Mouse (Mus musculus) liver, adult 10 weeks (tissue): ENCODE data around the gene Lgi4. TPM values are rescaled to one million over a fixed set of nuclear protein-coding genes. Genes with fewer than 3 reads are reported as not detected.

Experiments
- polyA plus RNA-seq: library from polyadenylated mRNA; stranded (reverse); fragments of 350-450 nt; fragmentation: Illumina TruSeq; extraction: RNeasy Lipid Tissue Mini Kit (QIAGEN cat#74804); gene quantifications from one replicate; pipeline ENCODE4 v1.2.3, GENCODE M21; 2014; ENCODE audit warnings: low read depth, low replicate concordance

Gene Lgi4
- not detected for polyA plus RNA-seq

DNA sequence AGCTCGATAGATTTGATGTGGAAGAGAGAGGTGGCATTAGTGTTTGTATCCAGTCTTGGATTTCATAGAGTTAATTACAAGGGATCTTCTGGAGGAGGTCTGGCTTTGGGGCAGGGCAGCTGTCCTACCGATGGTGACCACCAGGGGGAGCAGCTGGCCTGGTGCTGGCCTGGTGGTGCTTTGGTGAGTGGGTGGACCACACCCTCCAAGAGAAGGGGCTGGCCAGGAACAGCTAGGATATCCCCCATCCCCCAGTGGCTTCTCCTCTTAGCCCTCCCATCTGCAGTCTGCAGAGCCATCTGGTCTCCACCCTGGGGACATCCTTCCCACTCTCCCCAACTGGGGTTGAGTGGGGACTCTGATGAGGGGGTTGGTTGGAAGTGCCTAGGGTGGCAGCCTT is at the start of gene Lgi4:
Gene Lgi4, plus strand, starts transcription at position 235 of the 400 bp plus-strand sequence.

DNA sequence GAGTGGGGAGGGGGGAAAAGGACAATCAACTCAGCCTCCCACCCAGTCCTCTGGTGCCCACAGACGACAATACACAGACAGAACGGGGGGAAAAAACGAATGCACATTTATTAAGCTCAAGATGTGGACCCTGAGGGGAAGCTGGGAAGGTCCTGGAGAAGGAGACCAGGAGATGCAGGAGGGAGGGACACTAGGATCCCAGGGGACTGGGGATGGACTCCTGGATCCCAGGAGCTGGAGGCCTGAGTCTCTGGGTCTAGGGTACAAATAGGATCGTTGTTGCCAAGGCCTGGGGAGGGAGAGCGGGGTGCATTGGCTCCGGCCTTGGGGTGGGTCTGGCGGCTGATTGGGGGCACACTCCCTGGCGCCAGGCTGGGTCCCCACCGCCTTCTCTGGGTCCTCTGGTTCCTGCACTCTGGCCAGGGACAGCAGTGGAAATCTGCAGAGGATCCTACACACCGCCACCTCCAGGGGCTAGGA is 16.7 kb upstream of the Lgi4 start, which contains the start of gene Fxyd5:
Gene Fxyd5, minus strand, starts transcription at position 51 of the 480 bp plus-strand sequence.

GRCm38 (mm10) chr7:31051321-31052021 is 7.7 kb upstream of the Lgi4 start, which contains the start of gene Fxyd7:
Gene Fxyd7, minus strand, starts transcription at chr7:31051467.

DNA sequence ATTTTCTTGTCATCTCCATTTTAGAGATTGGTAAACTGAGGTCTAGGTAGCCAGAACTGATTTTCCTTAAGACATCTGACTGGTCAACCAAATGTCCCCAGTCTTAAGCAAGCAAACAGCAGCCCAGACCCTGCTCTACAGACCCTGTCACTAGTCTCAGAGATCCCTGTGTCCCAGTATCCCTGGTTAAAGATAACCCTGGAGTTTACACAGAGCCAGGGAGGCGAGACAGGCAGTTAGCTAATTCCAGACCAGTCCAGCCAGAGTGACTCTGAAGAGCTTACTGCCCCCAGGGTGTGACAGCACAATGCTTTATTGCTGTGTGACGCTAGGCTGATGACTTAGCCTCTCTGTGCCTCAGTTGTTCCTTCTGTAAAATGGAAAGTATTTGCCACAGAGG is 2.1 kb upstream of the Lgi4 start, which contains the start of gene Fxyd1:
Gene Fxyd1, minus strand, starts transcription at position 129 of the 400 bp plus-strand sequence.

DNA sequence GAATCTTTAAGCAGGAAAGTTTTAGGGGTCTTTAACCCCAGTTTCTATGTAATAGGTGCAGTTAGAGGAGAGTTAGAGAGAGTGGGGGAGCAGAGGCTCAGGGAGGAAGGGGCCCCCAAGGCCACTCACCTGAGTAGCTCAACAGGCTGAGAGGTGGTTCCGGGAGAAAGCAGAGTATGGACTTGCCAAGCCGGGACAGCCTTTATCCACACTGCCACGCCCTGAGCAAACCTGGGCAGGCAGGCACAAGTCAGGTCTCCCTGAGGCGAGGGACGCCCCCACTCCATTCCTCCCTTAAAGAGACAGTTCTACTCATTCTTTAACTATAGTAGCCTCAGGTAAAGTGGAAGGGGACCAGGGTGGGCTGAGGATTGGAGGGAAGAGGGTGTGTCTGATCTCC is 17.4 kb downstream of the Lgi4 start, which contains the start of gene Fxyd3:
Gene Fxyd3, minus strand, starts transcription at position 213 of the 400 bp plus-strand sequence.

GRCm38 (mm10) chr7:31115182-31115581 is 56.0 kb downstream of the Lgi4 start, which contains the start of gene Hpn:
Gene Hpn, minus strand, starts transcription at chr7:31115290.

Other genes starting within 250 kb of the Lgi4 start
- gene Ffar2, start 235.6 kb upstream of the Lgi4 start, polyA plus RNA-seq, result not detected
- gene Ffar3, start 203.2 kb upstream of the Lgi4 start, polyA plus RNA-seq, result not detected
- gene Ffar1, start 197.8 kb upstream of the Lgi4 start, polyA plus RNA-seq, result not detected
- gene Cd22, start 179.0 kb upstream of the Lgi4 start, polyA plus RNA-seq, result 0.79 TPM
- gene Mag, start 144.5 kb upstream of the Lgi4 start, polyA plus RNA-seq, result not detected
- 1,441 TPM for gene Hamp2, start 134.7 kb upstream of the Lgi4 start, polyA plus RNA-seq
- gene Hamp, start 115.3 kb upstream of the Lgi4 start, polyA plus RNA-seq, result 2,943 TPM
- gene Usf2, start 102.5 kb upstream of the Lgi4 start, polyA plus RNA-seq, result 49.2 TPM
- 12.5 TPM for gene Lsr, start 85.9 kb upstream of the Lgi4 start, polyA plus RNA-seq
- 2.4 TPM for gene Fam187b, start 85.6 kb upstream of the Lgi4 start, polyA plus RNA-seq
- 2.7 TPM for gene Fxyd5, start 16.9 kb upstream of the Lgi4 start, polyA plus RNA-seq
- gene Fxyd7, start 7.9 kb upstream of the Lgi4 start, polyA plus RNA-seq, result not detected
- 52.4 TPM for gene Fxyd1, start 2.1 kb upstream of the Lgi4 start, polyA plus RNA-seq
- gene Fxyd3, start 17.4 kb downstream of the Lgi4 start, polyA plus RNA-seq, result 0.95 TPM
- gene Hpn, start 55.9 kb downstream of the Lgi4 start, polyA plus RNA-seq, result 31.2 TPM
- 0.42 TPM for gene Scn1b, start 67.7 kb downstream of the Lgi4 start, polyA plus RNA-seq
- gene Gramd1a, start 96.6 kb downstream of the Lgi4 start, polyA plus RNA-seq, result 3.9 TPM
- not detected for gene Scgb2b2, start 231.2 kb downstream of the Lgi4 start, polyA plus RNA-seq
- not detected for gene Scgb1b2, start 232.5 kb downstream of the Lgi4 start, polyA plus RNA-seq